Mouse (Mus musculus): Measurements from ENCODE around the gene Kcnc4. TPM values are rescaled to one million over a fixed set of nuclear protein-coding genes. Genes with fewer than 3 reads are reported as not detected.

Gene Kcnc4
- 10 to 100 TPM; 65.5 to 73.0 TPM for total RNA-seq (2021)

DNA sequence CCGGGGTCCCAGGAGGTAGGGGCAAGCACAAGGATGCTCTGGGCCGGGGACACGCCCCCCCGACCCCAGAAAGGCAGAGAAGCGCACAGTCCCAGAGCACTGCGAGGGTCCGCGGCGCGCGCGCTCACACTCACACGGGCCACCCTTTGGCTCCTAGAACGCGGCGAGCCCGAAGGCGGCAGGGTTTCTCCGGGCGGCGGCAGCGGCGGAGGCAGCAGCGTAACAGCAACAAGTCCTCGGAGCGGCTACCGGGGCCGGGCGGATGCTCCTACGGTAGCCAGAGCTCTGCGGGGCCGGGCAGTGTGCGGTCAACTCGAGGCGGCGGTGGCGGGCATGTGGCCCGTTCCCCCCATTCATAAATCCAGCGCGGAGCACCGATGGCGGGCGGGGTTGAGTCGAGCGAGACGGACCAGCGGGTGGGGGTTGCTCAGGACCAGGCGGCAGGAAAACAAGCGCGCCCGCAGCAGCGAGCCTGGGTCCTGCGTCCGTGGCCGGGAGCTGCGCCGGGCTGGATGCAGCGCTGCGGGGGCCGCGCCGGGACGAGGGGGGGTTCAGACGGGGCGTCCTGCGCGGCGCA is at the start of gene Kcnc4:
Kcnc4 (minus strand) TSS at position 357 of the 577 bp plus-strand sequence.
- peak; percentile 51 to 72 for DNase-seq (ENCODE audit: low spot score in 2 of 2)
- intact Hi-C loops (cut with DNase I): loop anchor here (5.0 kb wide), 1 partner anchor 47 kb away; no protein-coding TSS in a partner anchor

DNA sequence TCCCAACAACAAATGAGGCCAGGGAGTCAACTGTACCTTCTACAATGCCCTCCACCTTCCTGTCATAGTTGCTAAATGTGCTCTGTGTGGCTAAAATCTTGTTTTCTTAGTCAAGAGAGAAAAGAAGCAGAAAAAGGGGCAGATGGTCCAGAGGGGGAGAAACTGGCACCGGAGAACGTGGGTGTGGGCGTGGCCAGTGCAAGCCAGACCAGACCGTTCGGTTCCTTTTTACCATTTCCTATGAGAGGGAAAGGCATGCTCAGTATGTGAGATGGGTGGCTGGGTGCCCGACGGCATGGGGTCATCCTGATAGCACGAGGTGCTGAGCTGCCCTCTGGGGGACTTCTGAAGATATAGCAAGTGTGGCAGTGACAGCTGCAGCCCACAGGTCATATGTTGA is 49.3 kb upstream of the Kcnc4 start:
- intact Hi-C loops (cut with DNase I): no loop called here
- DNase-seq (ENCODE audit: low spot score in 2 of 2): peak; percentile 54 to 57

DNA sequence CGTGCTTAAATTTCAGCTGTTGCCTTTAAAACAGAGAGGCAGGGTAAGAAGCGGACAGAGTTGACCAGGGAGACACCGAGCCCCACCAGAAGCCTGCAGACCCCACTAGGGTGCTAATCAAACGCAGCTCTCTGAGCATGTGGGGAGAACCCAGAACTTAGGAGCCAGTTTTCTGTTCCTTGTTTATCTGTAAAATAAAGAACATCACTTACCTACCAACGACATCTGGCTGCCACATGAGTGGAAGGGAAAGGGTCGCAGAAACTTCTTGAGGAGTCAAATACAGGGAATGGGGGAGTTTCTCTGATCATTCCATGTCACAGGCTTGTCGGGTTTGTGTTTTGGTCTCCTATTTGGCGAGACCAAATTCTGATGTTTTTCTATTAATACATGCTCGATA is 48.6 kb upstream of the Kcnc4 start:
- DNase-seq (ENCODE audit: low spot score in 2 of 2): no peak
- intact Hi-C loops (cut with DNase I): no loop called here

DNA sequence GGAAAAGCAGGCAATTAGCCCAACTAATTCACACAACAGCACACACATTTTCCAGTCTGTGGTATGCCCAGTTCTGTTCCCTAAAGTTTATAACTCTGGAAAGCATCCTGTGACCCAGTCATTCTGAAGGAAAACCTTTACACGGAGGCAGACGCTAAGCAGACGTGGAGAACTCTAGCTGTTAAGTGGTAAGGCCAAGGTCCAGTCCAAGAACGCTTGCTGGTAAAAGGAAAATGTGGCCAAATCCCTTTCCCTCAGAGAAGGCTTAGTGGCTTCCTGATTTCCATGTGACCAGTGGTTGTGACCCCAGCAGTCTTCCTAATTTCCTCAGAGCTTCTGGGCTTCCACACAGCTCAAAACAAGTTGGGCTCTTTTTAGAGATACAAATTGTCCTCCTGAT is 47.2 kb upstream of the Kcnc4 start:
- intact Hi-C loops (cut with DNase I): no loop called here
- peak in 1 of 2 experiments; percentile 8 for DNase-seq (ENCODE audit: low spot score in 2 of 2)

DNA sequence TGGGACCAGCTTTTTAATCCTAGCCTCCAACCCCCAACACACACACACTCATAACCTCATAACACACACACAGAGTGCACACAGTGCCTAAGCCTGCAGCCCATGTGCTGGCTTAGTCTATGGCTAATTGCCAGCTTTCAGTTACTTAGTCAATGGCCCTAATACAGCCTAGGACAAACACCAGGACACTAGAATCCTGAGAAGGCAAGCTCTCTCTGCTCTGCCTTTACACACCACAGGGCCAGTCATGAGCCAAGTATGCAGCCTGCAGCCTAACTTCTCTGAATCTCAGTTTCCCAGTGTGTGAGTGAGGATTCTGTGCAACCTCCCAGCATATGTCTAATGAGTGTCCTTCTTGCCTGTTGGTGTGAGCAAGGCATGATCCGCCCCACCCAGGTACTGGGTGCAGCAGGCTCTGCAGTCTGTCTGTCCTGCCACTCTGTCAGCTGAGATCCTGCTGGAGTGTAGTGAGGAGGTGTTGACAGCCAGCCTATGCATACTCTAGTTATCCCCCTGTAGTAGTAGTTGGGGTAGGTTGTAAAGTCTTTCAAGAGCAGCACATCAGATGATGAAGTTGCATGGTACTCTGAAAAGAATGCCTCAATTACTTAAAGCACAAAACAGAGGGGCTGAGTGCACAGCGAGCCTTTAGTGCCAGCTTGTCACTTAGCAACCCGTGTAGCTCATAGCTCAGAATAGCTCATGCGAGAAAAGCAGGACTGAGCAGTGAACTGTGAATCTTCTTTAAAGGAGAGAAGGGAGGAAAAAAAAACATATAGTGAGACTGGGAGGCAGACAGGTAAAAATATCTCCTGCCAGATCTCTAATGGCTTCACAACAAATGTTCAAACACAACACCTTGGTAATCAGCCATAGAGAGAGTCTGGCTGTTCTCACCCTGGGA is 46.4 kb upstream of the Kcnc4 start:
- peak in 1 of 2 experiments; percentile 53 for DNase-seq (ENCODE audit: low spot score in 2 of 2)
- intact Hi-C loops (cut with DNase I): no loop called here

DNA sequence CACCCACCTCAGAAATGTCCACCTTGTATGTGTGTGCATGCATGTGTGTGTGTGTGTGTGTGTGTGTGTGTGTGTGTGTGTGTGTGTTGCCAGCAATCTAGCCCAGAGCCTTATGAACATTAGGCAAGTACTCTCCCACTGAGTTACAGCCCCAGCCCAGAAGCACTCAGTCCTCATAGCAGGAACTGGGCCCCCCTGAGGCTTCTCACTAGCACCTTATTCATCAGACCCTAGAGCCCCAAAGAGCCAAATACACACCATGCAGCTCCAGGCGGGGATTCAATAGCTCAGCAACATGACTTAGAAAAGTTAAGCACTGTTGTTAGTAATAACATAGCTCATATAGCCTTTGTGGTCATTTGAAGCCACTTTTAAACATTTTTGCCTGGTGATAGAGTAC is 45.2 kb upstream of the Kcnc4 start:
- DNase-seq (ENCODE audit: low spot score in 2 of 2): peak in 1 of 2 experiments; percentile 3

DNA sequence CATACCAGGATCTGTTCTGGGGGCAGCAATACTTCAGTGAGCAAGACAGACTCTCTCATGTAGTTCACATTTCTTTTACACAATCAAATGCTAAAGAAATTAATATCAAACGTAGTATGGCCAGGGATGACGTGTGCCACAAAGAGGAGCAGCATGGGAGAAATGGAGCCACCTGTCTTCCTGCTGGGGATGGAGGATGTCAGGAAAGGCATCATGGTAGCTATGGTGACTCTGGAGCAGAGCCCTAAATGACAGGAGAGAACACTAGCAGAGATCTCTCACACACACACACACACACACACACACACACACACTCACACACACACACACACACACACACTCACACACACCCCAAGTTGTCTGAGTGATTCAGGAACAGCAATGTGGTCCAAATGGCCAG is 44.4 kb upstream of the Kcnc4 start:
- intact Hi-C loops (cut with DNase I): loop anchor here (5.0 kb wide), 1 partner anchor 34 kb away; no protein-coding TSS in a partner anchor

More for the DNA sequence above, 45.2 kb upstream of the Kcnc4 start:
- intact Hi-C loops (cut with DNase I): loop anchor here (5.0 kb wide), 1 partner anchor 33 kb away; no protein-coding TSS in a partner anchor

DNA sequence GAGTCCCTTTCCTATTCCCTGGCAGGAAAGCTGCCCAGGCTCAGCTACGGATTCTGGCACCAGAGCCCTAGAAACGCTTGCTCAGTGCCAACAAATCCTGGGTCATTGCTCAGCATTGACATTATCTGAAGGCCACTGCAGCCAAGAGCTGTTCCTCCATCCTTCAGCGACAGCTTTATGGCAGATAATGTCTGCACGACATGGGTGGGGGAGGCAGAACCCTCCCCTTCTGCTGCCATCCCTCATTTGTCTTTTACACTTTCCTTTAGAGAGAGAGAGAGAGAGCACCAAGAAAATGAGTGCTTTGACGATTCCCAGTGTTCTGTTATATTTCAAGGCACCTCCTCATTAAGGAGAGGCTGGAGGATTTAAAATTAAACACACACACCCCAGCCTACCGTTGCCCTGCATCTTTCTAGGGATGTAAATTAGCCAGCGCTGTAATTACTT is 42.4 kb upstream of the Kcnc4 start:
- intact Hi-C loops (cut with DNase I): loop anchor here (5.0 kb wide), 1 partner anchor 36 kb away; no protein-coding TSS in a partner anchor
- peak in 1 of 2 experiments; percentile 52 for DNase-seq (ENCODE audit: low spot score in 2 of 2)

More for the DNA sequence above, 44.4 kb upstream of the Kcnc4 start:
- no peak for DNase-seq (ENCODE audit: low spot score in 2 of 2)

DNA sequence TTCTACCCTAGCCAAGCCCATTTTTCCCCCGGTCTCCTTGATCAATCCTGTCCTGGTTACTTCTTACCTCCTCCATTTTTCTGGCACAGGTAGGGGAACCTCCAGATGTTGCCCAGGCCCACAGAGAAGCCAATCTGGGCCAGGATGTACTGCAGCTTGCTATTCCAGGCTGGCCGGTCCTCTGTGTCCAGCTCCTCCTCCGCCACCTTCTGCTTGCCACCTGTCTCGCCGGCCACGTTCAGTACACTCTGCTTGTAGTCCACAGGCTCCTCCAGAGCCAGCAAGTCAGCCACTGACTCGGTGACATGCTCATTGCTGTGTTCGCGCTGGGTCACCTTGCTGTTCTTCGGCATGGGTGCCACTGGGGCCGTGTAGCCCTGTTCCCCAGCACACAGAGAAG is 40.9 kb upstream of the Kcnc4 start:
- intact Hi-C loops (cut with DNase I): loop anchor here (5.0 kb wide), 1 partner anchor 37 kb away; no protein-coding TSS in a partner anchor
- no peak for DNase-seq (ENCODE audit: low spot score in 2 of 2)

DNA sequence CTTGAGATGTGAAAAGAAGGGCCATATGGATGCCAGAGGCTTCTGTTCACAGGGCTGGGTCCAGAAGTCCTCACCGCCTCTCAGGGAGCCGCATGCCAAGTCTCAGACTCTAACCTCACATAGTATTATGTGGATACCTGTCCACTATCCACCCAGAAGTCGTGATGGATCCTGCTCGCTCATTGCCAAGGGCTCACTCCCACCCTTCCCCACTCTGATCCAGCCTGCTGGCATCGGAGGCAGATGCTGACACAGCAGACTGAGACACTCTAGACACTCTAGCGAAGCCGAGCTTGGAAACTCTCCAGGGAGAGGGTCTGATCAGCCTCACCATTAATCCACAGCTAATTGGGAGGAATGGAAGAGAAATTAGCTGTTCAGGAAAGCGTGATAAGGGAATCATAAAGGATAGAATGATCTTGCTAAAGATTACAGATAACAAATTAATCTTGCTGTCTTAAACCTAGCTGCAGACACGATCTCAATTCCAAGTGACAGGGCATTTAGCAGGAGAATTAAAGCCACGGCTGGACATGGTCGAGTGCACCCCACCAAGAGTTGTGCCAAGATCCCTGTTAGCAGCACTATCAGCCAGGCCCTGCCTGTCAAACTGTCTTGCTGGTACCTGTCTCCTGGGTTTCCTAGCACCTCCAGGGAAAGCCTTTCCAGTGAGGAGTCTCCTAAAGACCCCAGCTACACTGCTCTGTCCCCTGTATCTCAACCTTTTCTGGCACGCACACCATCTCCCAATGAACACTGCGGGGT is 36.9 kb upstream of the Kcnc4 start:
- DNase-seq (ENCODE audit: low spot score in 2 of 2): no peak
- intact Hi-C loops (cut with DNase I): no loop called here

DNA sequence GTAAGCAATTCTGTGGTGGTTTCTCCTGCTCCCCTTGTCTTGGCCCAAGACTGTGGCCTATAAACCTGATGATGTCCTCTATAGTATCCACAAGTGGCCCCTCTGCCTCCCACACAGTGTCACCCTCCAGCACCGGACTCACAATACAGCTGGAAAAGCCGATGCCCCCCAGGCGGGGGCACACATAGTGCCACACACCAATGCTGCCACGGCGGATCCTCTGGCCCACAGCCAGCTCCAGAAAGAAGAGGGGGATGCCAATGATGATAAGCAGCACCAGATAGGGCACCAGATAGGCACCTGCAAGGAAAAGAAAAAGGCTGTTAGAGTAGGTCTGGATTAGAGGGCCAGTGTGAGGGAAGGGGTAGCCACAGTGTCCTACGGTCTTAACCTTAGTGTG is 36.2 kb upstream of the Kcnc4 start:
- intact Hi-C loops (cut with DNase I): no loop called here
- no peak for DNase-seq (ENCODE audit: low spot score in 2 of 2)

DNA sequence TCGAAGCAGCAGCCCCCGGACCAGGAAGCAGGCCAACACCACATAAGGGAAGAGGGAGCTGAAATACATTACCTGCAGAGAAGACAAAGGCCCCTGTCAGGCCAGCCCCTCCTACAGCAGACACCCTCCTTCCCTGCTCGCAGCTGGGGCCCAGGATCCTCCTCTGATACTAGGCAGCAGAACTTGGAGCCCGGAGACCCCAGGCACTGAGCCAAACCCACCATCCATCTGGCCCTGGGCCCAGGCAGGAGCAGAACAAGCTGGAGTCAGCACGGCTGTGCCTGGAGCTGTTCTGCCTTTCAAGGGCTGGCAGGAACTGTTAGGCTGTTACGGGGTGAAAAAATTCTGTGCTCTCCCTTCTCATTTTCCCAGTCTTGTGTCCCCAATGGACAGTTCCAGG is 32.1 kb upstream of the Kcnc4 start:
- intact Hi-C loops (cut with DNase I): no loop called here
- DNase-seq (ENCODE audit: low spot score in 2 of 2): peak; percentile 61 to 74

DNA sequence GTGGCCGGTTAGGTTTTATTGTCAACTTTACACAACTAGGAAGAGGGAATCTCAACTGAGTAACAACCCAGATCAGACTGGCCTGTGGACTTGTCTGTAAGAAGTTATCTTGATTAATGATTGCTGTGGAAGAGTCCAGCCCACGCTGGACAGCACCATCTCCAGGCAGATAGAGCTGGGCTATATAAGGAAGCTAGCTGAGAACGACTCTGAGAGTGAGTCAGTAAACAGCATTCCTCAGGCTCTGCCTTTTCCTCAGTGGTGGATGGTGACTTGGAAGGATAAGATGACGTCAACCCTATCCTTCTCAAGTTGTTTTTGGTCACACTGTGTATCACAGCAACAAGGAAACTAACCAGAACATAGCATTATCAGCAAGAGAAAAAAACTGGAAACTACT is 29.3 kb upstream of the Kcnc4 start:
- intact Hi-C loops (cut with DNase I): no loop called here
- DNase-seq (ENCODE audit: low spot score in 2 of 2): no peak

DNA sequence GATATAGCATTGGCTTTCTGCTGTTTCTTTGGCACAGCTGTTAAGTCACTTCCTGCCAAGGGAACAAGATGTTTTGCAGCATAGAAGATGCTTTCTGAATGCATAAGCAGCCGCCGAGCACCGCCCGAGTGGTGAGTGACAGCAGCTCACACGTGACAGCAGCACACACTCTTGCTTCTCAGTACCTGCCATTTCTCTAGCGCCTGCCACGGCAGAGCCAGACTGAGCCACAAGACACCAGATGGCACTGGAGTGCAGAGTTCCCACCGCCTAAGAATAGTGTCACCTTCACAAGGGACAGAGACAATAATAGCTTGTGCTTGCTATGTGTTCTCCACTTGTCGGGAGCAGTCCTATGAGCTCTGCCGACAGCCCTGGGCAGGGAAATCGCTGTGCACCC is 23.9 kb upstream of the Kcnc4 start:
- peak; percentile 81 to 83 for DNase-seq (ENCODE audit: low spot score in 2 of 2)
- intact Hi-C loops (cut with DNase I): loop anchor here (5.0 kb wide), 1 partner anchor 34 kb away; the partner anchor contains the start of gene Slc6a17

DNA sequence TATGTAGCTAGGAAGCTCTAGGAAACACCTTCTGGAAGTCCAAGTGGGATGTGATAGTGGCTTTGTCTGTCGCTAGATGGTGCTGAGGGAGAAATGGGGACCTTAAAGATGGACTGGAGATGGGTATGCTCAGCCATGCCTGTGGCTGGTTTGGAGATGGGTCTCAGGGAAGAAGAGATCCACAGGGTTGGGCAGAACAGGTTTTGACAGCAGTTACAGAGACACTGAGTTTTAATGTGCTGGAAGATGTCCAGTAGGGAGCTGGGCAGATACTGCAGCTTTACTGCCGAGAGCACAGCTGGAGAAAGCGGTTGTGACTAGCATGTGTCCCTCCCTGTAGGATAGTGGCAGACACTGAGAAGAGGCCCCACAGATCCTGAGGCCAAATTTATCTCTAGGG is 21.3 kb upstream of the Kcnc4 start:
- intact Hi-C loops (cut with DNase I): loop anchor here (5.0 kb wide), 1 partner anchor 37 kb away; the partner anchor contains the start of gene Slc6a17
- DNase-seq (ENCODE audit: low spot score in 2 of 2): no peak

DNA sequence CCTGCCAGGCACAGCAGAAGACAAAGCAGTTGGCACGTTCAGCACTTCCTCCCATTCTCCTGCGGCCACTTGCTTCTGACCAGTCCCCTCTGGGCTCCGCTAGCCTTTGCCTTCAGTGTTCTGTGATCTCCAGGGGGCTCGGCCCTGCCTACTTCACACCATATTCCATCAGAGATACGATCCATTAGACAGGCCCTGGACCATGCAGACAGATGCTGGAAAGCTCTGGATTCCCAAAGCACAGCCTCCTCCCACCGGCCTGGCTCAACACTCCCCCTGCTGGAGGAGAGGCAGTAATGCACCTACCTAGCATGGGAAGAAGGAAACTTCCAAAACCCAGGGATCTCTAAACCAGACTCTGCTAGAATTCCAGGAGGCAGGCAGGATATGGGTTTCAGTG is 12.8 kb upstream of the Kcnc4 start:
- DNase-seq (ENCODE audit: low spot score in 2 of 2): no peak
- intact Hi-C loops (cut with DNase I): no loop called here

DNA sequence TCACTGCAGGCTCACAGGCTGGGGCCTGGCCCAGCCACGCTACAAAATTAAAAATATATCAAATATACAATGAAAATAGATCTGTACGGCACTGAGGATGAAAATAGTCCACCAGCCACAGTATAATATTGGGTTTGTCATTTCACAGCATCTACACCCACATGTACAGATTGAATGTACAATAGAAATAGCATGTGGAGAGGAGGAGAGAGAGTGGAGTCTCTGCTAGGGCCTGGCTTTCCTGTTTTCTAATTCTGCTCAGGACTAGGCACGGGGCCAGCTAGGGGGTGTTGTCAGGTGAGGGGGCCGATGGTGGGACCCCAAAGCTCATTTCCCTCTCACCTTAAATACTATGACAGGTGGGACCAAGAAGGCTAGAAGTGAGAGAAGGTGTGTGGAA is 9.7 kb upstream of the Kcnc4 start:
- DNase-seq (ENCODE audit: low spot score in 2 of 2): no peak
- intact Hi-C loops (cut with DNase I): loop anchor here (5.0 kb wide), 1 partner anchor 262 kb away; no protein-coding TSS in a partner anchor

DNA sequence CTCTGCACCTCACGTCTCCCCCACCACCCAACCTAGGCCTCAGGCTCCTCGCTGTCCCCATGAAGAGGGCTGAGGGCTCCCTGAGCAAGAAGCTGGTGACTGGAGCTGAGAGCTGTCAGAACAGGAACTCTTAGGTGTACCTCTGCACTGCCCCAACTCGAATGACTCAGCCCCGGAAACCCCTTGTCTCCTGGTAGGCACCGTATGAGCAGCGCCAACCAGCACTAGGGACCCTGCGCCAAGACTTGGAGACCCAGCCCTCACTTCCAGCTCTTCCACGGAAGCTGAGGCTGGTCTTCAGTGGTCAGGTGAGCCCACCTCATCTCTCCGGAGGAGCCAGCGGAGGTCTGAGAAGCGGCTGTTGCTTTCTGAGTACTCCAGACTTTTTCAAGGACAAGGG is 8.8 kb upstream of the Kcnc4 start:
- intact Hi-C loops (cut with DNase I): loop anchor here (5.0 kb wide), 1 partner anchor 261 kb away; no protein-coding TSS in a partner anchor
- no peak for DNase-seq (ENCODE audit: low spot score in 2 of 2)

DNA sequence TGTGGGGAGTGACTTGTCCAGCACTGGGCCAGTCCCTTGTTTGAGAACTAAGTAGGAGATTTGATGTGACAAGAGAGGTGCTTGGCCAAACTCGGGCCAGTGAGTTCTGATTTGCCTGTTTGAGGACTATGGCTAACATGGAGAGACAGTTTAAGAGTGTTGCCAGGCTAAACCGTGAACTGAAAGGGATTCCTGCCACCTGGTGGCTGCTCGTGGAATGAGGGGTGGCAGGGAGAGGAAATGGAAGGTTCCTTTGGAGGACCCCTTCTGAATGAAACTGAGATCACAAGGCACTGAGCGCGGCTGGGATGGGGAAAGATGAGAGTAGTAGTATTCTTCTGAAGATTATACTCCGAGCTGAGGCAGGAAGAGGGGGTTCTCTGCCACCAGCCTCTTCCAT is 7.2 kb upstream of the Kcnc4 start:
- intact Hi-C loops (cut with DNase I): loop anchor here (5.0 kb wide), 1 partner anchor 259 kb away; no protein-coding TSS in a partner anchor
- peak; percentile 70 to 71 for DNase-seq (ENCODE audit: low spot score in 2 of 2)

All from left cerebral cortex, postnatal 36 days (tissue).